Mouse (Mus musculus): ENCODE measurements around the gene Ppp2r2d.

The Ppp2r2d gene

DNA sequence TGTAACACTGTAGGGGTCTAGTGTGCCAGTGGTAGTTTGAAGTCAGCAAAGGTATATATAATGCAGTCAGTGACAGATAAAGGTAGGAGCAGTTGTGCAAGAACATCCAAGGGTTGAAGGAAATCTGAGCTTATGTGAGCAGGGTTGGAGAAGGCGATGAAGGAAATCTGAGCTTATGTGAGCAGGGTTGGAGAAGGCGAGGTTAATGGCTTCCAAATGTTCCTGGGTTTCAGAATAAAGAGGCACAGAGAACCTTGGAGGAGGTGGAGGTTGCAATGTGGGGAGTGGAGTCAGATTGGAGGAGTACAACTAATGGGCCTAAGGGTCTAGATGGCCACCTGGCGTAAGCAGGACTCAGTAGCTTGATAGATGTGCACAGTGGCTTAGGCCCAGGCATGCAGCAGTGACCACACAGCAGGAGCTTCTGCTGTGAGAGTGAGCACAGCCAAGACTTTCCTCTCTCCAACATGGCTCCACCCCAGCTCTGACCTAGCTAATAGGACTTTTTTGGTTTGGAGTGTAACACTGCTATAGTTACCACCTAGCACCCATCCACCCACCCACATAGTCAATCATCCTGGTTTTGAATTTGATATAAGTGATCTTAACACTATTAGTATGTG, 18.2 kb downstream of the Ppp2r2d start:
- DNase-seq, result no peak

DNA sequence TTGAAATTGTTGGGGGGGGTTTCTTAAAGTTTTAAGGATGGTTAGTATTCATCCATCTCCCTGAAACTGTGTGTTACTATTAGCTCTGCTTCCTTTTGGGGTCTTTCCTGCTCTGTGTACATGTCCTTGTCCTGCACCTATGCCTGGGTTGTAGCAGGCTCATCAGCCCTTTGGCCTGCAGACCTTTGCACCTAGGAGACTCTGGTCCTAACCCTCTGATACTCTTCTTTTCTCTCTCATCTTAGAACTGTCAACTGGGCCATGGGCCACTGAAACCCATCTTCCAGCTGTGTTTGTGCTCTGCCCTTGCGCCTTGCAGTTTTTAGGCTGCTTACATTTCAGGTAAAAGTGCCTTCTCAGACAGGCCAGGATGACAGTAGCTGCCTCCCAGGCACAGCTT, 18.9 kb downstream of the Ppp2r2d start:
- DNase-seq, result no peak

DNA sequence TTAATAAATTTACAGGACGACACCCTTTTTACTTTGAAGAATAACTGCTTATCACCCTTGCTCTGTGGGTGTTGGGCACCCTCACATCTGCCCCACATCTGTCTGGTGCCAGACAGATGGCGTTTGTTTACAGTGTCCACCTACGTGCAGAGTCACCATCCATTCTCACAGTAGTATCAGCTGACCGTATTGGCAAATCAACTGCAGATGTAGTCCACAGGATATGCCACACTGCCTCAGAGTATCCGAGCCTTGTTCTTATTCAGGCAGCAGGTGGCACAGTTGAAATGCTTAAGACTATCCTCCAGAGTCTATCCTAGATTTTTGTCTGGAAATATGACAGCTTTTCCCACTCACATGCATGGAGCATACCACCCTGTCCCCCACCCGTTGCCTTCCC, 21.4 kb downstream of the Ppp2r2d start:
- DNase-seq, result no peak

DNA sequence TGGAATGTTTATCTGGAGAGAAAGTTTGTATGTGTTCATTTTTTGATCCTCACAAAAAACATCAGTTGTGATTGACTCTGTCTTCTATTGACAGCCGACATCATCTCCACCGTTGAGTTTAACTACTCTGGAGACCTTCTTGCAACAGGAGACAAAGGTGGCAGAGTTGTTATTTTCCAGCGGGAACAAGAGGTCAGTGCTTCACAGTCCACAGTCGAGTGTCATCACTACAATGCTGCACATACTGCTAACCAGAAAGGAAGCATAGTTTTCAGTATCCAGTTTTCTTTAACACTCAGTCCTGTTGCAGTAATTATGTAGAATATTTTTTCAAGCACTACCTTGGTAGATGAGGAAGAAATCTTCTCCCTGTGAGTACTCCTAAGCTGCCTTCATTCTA, 22.4 kb downstream of the Ppp2r2d start:
- no peak for DNase-seq

DNA sequence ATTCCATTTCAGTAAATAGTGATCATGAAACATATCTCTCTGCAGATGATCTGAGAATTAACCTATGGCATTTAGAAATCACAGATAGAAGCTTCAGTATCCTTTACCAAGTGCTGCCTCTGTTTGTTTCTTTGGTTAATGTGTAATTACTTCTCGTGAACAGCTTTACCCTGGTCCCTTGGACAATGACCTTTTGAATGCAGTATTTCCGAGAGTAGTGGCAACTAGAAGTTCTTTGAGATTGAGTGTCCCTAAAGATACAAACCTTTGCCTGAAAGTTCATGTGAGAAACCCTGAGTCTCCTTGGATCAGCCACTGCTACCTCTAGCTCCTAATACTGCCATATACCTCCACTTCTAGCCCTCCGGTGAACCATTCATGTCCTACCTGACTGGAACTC, 27.1 kb downstream of the Ppp2r2d start:
- no peak for DNase-seq

DNA sequence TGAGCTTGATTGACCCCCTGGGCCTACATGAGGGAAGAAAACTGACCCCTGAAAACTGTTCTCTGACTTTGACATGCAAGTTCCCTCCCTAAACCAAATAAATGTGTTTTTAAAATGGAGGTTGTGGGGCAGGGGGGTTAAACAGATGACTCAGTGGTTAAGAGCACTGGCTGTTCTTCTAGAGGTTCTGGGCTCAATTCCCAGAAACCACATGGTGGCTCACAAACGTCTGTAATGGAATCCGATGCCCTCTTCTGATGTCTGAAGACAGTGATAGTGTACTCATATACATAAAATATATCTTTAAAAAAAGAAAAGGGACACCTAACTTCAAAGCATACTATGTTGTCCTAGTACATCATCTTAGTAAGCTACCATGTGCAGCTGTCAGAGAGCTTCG, 29.2 kb downstream of the Ppp2r2d start:
- no peak for DNase-seq

DNA sequence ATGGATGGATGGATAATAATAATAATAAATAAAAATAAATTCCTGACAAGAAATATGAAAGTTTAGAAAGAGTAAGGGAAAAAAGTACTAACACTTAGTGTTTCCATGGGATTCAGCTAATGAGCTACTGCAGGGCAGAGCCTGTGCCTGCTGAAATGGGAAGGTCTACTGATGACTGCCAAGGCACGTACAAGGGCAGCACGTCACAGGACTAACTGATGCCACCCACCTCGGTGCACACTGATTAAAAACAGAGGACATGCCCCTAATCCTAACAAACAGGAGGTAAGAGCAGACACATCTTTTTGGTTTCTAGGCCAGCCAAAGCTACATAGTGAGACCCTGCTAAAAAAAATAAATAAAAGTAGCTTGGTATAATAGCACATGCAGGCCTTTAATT, 37.8 kb downstream of the Ppp2r2d start:
- DNase-seq, result no peak

DNA sequence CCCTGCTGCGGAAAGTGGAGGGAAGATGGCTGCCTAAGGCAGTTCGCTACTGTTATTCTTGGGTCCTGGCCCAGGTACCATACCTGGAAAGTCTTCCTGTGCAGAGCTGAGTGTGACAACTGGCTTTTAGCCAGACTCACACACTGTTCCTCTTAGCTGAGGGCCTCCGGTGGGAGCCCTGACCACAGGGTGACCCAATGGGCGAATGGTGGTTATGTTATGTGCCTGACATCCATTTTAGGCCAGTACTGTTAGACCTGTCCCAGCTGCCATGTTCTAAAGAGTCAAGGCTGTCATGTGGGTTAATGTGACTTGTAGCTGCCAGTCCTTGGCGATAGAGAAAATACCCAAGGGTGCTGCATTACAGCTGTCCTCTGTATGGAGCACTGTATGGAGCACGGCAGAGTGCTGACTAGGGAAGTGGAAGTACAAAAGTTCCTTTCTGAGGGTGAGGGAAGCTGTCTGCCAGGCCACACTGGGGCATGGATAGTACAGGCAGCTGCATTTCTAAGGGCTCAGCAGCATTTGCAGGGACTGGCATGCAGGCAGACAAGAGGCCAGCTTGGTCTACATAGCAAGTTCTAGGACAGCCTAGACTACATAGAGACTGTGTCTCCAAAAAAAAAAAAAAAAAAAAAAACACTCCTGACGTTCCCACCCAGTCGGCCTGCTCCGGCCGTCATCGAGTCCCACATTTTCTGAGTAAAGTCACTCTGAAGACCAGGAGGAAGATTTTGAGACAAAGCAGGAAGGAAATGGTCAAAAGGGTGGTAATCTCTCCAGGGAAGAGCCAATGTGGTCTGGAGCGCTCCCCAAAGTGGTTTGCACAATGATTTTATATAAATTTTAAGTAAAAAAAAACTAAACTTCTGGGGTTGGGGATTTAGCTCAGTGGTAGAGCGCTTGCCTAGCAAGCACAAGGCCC, 39.7 kb downstream of the Ppp2r2d start:
- DNase-seq, result no peak

DNA sequence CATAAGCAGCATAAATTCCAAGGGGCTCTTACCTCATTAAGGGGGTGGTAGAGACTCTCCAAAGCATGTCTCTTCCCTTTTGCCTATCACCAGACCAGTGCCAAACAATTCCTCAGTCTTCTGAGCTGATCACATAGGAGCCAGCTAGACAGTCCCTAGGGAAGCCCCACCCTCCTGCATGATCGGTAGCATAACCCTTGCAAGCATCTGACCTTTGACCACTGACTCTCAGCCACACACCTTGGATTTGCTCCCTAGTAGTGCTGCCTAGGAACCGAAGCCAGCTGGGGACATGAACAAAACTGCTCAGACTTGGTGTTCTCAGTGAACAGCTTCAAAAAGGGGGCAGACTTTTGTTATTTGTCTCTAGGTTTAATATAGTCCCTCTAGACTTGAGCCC, 52.2 kb downstream of the Ppp2r2d start:
- DNase-seq, result no peak

DNA sequence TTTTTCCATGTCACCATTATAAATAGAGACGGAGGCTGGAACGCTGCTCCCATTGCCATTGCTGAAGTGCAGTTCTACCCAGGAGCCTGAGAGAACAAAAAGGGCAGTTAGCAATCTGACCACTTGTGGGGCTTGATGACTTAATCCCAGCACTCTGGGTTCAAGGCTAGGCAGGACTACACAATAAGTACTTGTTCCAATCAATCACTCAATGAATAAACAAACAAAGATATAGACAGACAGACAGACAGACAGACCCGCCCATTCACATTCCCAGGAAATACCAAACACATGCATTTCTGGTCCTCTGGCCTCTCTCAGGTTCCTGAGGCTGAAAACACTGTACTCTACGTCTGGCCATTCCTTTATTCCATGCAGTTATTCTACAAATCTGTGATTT, 52.9 kb downstream of the Ppp2r2d start:
- no peak for DNase-seq

DNA sequence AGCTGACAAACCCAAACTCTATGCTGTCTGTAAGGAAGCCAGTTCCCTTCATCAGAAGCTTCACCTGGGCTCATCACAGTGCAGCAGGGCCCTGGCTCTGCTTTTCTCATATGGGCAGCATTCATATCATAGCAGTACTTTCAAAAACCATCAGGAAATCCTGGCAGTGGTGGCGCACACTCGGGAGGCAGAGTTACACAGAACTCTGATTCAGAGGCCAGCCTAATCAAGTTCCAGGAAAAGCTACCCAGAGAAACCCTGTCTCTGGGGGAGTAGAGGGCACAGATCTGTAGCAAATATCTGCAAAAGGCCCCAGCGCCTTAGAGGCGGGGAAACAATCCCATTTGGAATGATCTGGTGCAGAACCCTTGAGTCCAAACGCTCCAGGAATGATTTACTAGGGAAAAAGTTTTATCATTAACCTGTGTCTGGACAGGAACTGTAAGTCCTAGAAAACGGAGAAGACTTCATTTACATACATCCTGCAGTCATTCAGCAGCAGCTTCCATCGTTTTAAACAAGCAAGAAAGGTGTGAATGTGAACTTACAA, 58.1 kb downstream of the Ppp2r2d start:
- no peak for DNase-seq

DNA sequence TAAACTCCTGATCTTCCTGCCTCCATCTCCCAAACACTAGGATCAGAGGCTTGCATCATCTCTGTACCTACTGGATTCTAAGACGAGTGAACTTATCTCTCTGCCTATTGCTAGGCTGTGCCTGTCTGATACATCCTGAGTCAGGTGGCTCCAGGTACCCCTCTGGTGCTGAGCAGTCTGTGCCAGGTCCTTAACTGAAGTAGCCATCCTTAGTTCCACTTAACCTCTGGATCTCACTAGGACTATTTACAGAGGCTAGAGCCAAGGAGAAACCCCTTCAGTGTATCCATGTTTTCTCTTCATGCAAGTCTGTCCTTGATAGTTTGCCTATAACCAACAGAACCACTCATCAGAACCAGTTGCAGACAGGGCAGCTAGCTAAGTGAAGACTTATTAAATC, 60.6 kb downstream of the Ppp2r2d start:
- DNase-seq, result no peak

DNA sequence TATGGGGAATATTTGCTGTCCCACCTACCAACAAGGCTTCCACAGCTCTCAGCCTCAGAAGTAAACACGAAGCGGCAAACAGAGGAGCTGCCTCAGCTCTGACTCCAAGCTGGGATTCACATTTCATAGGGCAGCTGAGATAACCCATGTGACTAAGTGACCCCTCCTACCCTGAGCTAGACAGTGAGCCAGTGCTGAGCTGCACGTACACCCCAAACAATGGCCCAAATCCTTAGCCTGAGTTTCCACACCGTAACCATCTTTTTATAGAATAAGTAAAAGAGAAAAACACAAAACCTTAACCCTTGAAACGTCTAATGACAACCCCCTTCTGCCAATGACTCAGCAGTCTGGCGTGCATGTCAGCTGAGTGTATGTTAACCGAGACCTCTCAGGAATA, 61.2 kb downstream of the Ppp2r2d start:
- DNase-seq, result peak; percentile 18 to 44

DNA sequence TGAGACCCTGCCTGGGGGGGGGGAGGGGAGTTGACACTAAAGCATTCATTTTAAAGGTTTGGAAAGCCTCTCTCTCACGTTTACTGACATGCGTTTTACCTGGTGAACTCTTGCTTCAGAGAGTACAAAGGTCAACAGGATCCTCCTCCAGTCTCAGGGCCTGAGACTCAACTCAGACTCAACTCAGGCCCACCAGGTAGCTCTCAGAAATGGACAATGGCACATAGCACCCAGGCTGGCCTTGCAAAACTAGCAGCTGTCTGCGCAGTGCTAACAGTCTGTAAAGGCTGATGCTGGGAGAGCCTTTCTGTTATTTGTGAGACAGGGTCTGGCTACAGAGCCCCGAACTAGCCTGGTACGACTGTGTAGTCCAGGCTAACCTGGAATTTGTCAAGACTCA, 62.1 kb downstream of the Ppp2r2d start:
- no peak for DNase-seq

DNA sequence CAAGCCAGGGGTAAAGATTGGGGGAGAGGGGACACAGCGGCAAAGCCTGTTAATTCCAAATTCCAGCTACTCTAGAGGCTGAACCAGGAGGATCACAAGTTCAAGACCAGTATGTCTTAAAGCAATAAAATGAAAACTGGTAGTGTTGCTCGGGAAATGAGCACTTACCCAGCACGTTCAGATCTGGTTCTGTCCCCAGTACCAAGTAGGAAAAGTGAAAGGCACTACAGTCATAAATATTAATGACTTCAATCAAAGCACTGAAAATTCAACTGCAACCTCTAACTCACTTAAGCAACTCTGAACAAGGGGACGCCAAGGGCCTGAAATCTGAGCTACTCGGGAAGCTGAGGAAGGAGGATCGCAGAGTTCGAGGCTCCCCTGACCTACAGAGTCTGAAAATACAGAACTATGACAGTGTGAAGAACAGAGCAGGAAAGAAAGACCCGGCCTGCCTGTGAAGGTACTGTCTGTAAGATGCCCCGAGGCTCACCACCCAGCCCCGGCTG, 62.9 kb downstream of the Ppp2r2d start:
- DNase-seq, result no peak

DNA sequence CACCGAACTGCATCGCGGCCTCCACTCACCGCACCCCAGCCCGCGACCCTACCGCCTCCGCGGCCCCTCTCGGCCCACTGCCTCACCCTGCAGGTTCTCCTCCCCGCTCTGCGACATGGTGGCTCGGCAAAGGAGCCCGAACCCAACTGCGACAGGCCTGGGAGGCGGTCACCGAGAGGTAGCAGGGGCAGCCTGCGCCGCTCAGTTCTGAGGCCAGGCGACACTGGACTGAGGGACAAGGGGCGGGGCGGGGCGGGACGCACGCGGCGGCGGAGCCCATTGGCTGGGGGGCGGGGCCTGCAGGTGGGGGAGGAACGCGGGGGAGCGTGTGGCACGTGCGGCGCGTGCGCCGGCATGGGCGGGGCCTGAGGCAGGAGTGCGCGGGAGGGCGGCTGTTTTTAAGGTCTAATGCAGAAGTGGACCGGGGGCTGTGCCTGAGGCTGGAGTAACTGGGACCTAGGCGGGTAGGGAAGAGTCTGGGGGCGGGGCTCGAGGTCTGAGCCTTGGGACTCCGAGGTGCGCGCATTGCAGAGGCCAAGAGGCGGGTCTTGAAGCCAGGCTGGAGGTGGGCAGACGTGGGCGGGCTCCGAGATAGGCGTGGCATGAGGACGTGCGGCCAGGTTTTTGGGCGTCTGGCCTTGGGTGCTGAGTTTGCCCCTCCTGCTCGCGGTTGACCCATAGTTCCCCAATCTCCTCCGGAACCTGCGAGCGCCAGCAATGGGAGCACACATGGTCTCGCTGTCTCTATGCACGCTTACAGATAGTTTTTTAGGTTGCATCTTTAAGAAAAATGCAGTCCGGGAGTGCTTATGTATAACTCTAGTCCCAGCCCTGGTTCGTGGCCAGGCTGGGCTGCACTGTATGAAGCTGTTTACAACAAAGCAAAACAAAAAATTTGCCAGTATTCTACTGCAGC, 63.7 kb downstream of the Ppp2r2d start, which contains the start of gene Bnip3:
Gene Bnip3 (minus strand): TSS at position 243 of the 916 bp plus-strand sequence.
- peak; percentile 85 to 89 for DNase-seq

DNA sequence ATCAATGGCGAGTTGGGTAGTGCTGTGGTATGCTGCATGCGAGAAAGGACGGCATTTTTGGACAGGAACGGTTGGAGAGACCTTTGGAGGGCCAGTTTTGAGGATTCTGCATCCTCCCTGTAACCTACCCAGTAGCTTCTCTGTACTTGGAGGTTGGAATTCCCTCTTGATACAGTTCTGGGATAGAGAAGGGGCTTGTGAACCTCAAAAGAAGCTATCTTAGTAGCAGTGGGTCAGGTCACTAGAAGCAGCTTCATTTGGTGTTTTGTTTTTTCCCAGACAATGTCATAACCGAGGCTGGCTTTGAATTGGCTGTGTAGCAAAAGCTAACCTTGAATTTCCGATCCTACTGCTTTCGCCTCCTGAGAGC, 64.3 kb downstream of the Ppp2r2d start:
- DNase-seq, result no peak

DNA sequence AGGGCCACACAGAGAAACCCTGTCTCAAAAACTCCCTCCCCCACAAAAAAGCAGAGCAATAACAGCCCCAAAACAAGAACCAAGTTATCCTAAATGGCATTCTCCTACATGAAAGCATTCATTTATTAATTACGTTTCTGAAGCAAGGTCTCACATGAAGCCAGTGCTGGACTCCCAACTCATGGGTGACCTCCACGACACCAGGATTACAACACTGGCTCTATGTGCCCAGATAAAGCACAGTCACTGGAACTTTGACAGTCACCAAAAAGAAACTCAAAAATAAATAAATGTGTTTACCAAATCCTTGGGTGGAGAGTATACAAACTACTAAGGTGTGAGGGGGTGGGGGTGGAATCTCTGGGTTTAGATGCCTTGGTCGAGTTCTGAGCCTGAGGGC, 67.7 kb downstream of the Ppp2r2d start:
- no peak for DNase-seq

DNA sequence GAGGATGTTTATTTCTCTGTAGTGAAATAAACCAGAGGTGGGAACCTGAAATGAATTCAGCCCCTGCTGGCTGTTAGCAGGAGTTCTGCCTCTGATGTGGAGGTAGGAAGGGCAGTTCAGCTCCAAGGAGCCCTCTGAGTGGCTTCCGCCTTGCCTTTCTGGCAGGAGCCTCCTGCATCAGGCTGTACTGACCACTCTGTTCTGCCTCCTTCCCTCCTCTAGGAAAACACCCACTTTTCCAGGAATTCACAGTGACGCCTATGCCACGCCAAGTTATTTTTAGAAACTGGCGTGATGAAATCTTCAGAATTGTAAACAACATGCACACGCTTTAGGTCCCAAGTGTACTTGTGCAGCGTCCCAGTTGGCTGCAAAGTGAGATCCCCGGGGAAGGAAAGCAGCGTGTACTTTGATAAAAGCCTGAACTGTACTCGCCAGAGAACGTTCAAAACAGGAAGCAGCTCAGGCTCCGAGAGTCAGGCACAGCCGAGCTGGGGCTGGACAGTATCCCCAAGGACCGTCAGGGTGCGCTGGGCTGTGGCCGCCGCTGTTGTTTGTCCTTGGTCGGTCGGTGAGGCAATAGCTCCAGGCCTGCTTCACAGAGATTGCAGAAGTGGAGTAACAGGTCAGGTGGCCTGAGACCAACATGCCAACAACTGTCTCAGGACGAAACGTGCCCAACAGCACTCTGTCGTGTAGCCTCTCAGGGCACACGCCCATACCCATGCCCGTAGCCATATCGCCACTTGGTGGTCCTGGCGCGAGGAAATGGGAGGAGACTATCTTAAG, 73.5 kb downstream of the Ppp2r2d start:
- peak; percentile 27 to 34 for DNase-seq

DNA sequence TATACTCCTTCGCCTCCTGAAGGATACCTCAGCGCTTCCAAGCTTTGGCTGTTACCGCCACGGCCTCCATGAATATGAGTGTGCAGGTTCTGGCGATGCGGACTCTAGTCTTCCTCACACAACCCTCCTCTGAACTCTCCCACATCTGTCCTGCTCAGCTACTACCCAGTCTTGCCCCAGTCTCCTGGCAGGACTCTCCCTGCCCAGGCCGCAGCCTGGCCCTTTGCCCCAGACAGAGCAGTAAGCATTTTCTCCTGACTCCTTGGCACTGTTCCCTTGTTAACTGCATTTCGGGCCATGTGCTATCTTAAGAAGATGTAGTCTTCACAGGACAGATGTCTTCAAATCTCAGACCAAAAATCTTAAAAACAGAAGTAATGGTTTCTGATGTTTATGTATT, 75.7 kb downstream of the Ppp2r2d start:
- no peak for DNase-seq

DNA sequence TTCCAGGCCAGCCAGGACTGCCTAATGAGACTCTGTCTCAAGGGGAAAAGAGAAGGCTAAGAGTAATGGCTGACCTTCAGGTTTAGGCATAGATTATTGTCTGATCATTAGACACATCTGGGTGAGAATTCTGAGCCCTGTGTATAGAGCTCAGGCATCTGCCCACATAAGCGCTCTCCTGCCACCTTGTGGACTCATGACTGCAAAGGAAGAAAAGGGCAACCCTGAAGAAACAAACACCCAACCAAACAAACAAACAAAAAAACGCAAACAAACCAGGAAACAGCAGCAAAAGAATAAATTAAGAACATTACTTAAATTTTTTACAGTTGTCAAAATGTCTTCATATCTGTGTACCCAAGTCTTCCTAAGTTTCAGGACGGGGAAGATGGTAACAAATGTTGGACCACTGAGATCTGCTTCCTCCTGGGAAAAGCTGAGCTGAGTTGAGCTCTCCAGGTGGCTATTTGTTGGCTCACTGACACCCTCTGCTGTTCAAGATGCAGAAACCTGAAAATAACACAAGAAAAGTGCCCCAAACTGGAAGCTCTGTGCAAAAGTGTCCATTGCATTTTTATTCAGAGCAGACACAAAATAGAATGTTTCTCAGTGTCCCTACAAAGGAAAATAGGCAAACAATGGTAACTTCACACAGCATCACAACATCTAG, 78.0 kb downstream of the Ppp2r2d start:
- peak in 1 of 2 experiments; percentile 23 for DNase-seq

Measured in cerebellum, postnatal 36 days (tissue).